Mouse (Mus musculus) intestine, embryonic 14.5 days (tissue): ENCODE measurements around the gene Higd1a. TPM values are rescaled to one million over a fixed set of nuclear protein-coding genes. Genes with fewer than 3 reads are reported as not detected.

ENCODE experiments used
- ATAC-seq: fragments of 200-750 bp; cut with Nextera tagmentation; replicated peaks from 2 replicates; pipeline ENCODE4 v1.8.0; 2017; ENCODE audit warnings: low read depth, moderate number of reproducible peaks, moderate TSS enrichment, moderate library complexity; ENCODE audit not compliant: low FRiP score, low TSS enrichment
- DNase-seq: peaks from one replicate; pipeline ENCODE4 v3.0.0-alpha.2; 2018; ENCODE audit warnings: low spot score
- H3K27ac ChIP-seq: fragments of 300-500 bp; sonication (generic); 2 replicates; pipeline ENCODE4 v1.5.1; 2014; ENCODE audit warnings: low read depth, mild to moderate bottlenecking, control low read depth
- H3K27me3 ChIP-seq: fragments of 300-500 bp; sonication (generic); replicated peaks from 2 replicates; pipeline ENCODE4 v1.6.1; 2014; ENCODE audit warnings: low read length, control low read depth; ENCODE audit not compliant: control insufficient read depth, insufficient read depth
- H3K36me3 ChIP-seq: fragments of 300-500 bp; sonication (generic); 2 replicates; pipeline ENCODE4 v1.6.1; 2014; ENCODE audit warnings: low read length, control low read depth; ENCODE audit not compliant: control insufficient read depth, insufficient read depth
- H3K4me1 ChIP-seq: fragments of 300-500 bp; sonication (generic); replicated peaks from 2 replicates; pipeline ENCODE4 v1.6.1; 2014; ENCODE audit warnings: low read length, control low read depth, mixed read lengths; ENCODE audit not compliant: control insufficient read depth, insufficient read depth
- H3K4me2 ChIP-seq: fragments of 300-500 bp; sonication (generic); 2 replicates; pipeline ENCODE4 v1.6.1; 2014; ENCODE audit warnings: low read length
- H3K4me3 ChIP-seq: fragments of 300-500 bp; sonication (generic); 2 replicates; pipeline ENCODE4 v1.5.1; 2014; ENCODE audit warnings: low read depth, low read length, control low read depth, mixed read lengths
- H3K9ac ChIP-seq: fragments of 300-500 bp; sonication (generic); 2 replicates; pipeline ENCODE4 v1.6.1; 2014; ENCODE audit warnings: mild to moderate bottlenecking, low read length
- H3K9me3 ChIP-seq: fragments of 300-500 bp; sonication (generic); 2 replicates; pipeline ENCODE4 v1.6.1; 2016; ENCODE audit warnings: low read length, control low read depth; ENCODE audit not compliant: control insufficient read depth
- WGBS: fragments of 180-500 bp; shearing (Covaris S2); extraction: QIAGEN DNeasy Blood & Tissue Kit; methylation state at CpG from one replicate; pipeline ENCODE4 v1.1.7; 2014; 5-methylcytosine and 5-hydroxymethylcytosine counted together
- polyA plus RNA-seq: library from polyadenylated mRNA; unstranded; fragments of >200 nt; fragmentation: Nextera tagmentation; extraction: Ambion mirVana; gene quantifications from 2 replicates; pipeline ENCODE4 v1.2.1, GENCODE M21; 2014

Gene Higd1a
- polyA plus RNA-seq, 1 experiment from 2014 or later: 190 TPM

GRCm38 (mm10) chr9:121808511-121808910 is 49.7 kb downstream of the Higd1a start:
- Histone ChIP-seq H3K27me3 (no peaks in the 10 kb centered on the region), H3K4me1 (no peaks in the 10 kb centered on the region), H3K9me3 (no peaks in the 10 kb centered on the region), H3K4me3 (no peak overlapping the region), H3K36me3 (no peaks in the 10 kb centered on the region), H3K27ac (no peak overlapping the region), H3K9ac (no peak overlapping the region), H3K4me2 (no peak overlapping the region)
- DNase-seq: no peak
- 73% methylated on average over 3 of the region's 3 CpGs for WGBS
- no peak for ATAC-seq

- Histone ChIP-seq H3K4me1 (no peaks in the 10 kb centered on the region), H3K36me3 (no peaks in the 10 kb centered on the region), H3K9ac (no peak overlapping the region), H3K4me3 (no peak overlapping the region), H3K27me3 (no peaks in the 10 kb centered on the region), H3K9me3 (no peaks in the 10 kb centered on the region), H3K4me2 (no peak overlapping the region), H3K27ac (no peak overlapping the region)
- WGBS: 62% methylated on average over 7 of the region's 7 CpGs
- ATAC-seq (no peak), DNase-seq (no peak)
Measured at GRCm38 (mm10) chr9:121807947-121808346, 50.2 kb downstream of the Higd1a start.

- WGBS: 59% methylated on average over 1 of the region's 1 CpGs
- H3K9me3 ChIP-seq: no peaks in the 10 kb centered on the region
- H3K4me2 ChIP-seq: no peak overlapping the region
- no peak overlapping the region for H3K9ac ChIP-seq
- H3K27ac ChIP-seq: no peak overlapping the region
- ATAC-seq: no peak
- no peaks in the 10 kb centered on the region for H3K27me3 ChIP-seq
- H3K4me1 ChIP-seq: no peaks in the 10 kb centered on the region
- no peak overlapping the region for H3K4me3 ChIP-seq
- DNase-seq: no peak
- H3K36me3 ChIP-seq: no peaks in the 10 kb centered on the region
Measured at GRCm38 (mm10) chr9:121807546-121807945, 50.6 kb downstream of the Higd1a start.

GRCm38 (mm10) chr9:121802747-121803146 is 55.4 kb downstream of the Higd1a start:
- no peak overlapping the region for H3K9ac ChIP-seq
- no peak overlapping the region for H3K4me2 ChIP-seq
- no peak overlapping the region for H3K4me3 ChIP-seq
- no peak for DNase-seq
- H3K36me3 ChIP-seq: no peaks in the 10 kb centered on the region
- H3K9me3 ChIP-seq: no peaks in the 10 kb centered on the region
- no peaks in the 10 kb centered on the region for H3K4me1 ChIP-seq
- H3K27me3 ChIP-seq: no peaks in the 10 kb centered on the region
- WGBS: 47% methylated on average over 7 of the region's 7 CpGs
- no peak for ATAC-seq
- H3K27ac ChIP-seq: no peak overlapping the region

- H3K27ac ChIP-seq: no peak overlapping the region
- no peaks in the 10 kb centered on the region for H3K9me3 ChIP-seq
- H3K36me3 ChIP-seq: no peaks in the 10 kb centered on the region
- ATAC-seq (no peak), DNase-seq (no peak)
- H3K4me2 ChIP-seq: no peak overlapping the region
- no peak overlapping the region for H3K4me3 ChIP-seq
- no peak overlapping the region; the same call in 1 of the 2 replicates for H3K9ac ChIP-seq
- no peaks in the 10 kb centered on the region for H3K27me3 ChIP-seq
- H3K4me1 ChIP-seq: no peaks in the 10 kb centered on the region; the same call in 1 of the 2 replicates
- WGBS: 51% methylated on average over 6 of the region's 6 CpGs
Measured at GRCm38 (mm10) chr9:121798887-121799520, 59.2 kb downstream of the Higd1a start.

Other genes starting within 250 kb of the Higd1a start
- not detected in 2 replicates for gene Lyzl4, start 216.3 kb downstream of the Higd1a start, polyA plus RNA-seq
- gene Vipr1, start 215.6 kb downstream of the Higd1a start, polyA plus RNA-seq: 3.9 and 5.9 TPM in 2 replicates
- gene Sec22c, start 152.9 kb downstream of the Higd1a start, polyA plus RNA-seq: 9.5 and 9.7 TPM in 2 replicates
- 135 and 152 TPM in 2 replicates for gene Ss18l2, start 148.0 kb downstream of the Higd1a start, polyA plus RNA-seq
- 69.7 and 71.7 TPM in 2 replicates for gene Nktr, start 139.2 kb downstream of the Higd1a start, polyA plus RNA-seq
- gene Zfp651, start 99.0 kb downstream of the Higd1a start, polyA plus RNA-seq: 13.1 and 14.1 TPM in 2 replicates
- 0.22 and 0.26 TPM in 2 replicates for gene Klhl40, start 80.8 kb downstream of the Higd1a start, polyA plus RNA-seq
- 2.0 and 2.4 TPM in 2 replicates for gene Hhatl, start 65.9 kb downstream of the Higd1a start, polyA plus RNA-seq
- 1.9 and 2.5 TPM in 2 replicates for gene Ccdc13, start 18.9 kb downstream of the Higd1a start, polyA plus RNA-seq
- 0.23 and 0.24 TPM in 2 replicates for gene Ackr2, start 40.0 kb upstream of the Higd1a start, polyA plus RNA-seq
- gene Cyp8b1, start 57.9 kb upstream of the Higd1a start, polyA plus RNA-seq: not detected in 2 replicates
- 2.7 and 2.9 TPM in 2 replicates for gene Fam198a, start 92.6 kb upstream of the Higd1a start, polyA plus RNA-seq
- gene Pomgnt2, start 138.7 kb upstream of the Higd1a start, polyA plus RNA-seq: 12.8 and 13.2 TPM in 2 replicates